Mouse (Mus musculus) cerebellum, adult 2 months (tissue): ENCODE measurements around the gene Hivep3.

Experiments
- CTCF ChIP-seq: fragments of 200-500 bp; IDR thresholded peaks from 2 replicates; pipeline ENCODE4 v1.5.1; 2011; ENCODE audit warnings: low read depth, mild to moderate bottlenecking, control low read depth, low read length, moderate library complexity, borderline replicate concordance; ENCODE audit not compliant: insufficient read depth
- POLR2A ChIP-seq: fragments of 200-500 bp; IDR thresholded peaks from 2 replicates; pipeline ENCODE4 v1.6.1; 2011; ENCODE audit warnings: low read length, control low read depth, borderline replicate concordance; ENCODE audit not compliant: insufficient read depth

GRCm38 (mm10) chr4:120077322-120077721, 343.7 kb downstream of the Hivep3 start:
- TF ChIP-seq CTCF, result no peak
- no peak for TF ChIP-seq POLR2A
